Mouse (Mus musculus) CH12.LX (cell line): Measurements from ENCODE around the gene Tshb. TPM values are rescaled to one million over a fixed set of nuclear protein-coding genes. Genes with fewer than 3 reads are reported as not detected.

Source experiments
- DNase-seq: peaks from one replicate; pipeline ENCODE4 v3.0.0-alpha.2; 2013; ENCODE audit errors: extremely low read depth
- H3K27ac ChIP-seq: 2 replicates; pipeline ENCODE4 v1.5.1; 2012; ENCODE audit warnings: low read depth, mild to moderate bottlenecking, control low read depth, moderate library complexity; ENCODE audit not compliant: insufficient read depth
- H3K27me3 ChIP-seq: replicated peaks from 2 replicates; pipeline ENCODE3; 2012; ENCODE audit warnings: inconsistent platforms
- H3K36me3 ChIP-seq, 2 experiments: replicated peaks in 1 of 2; 2 replicates each; pipeline versions ENCODE3 to v1.6.1; 2012; ENCODE audit warnings: inconsistent platforms in 1 of 2, low read length in 1 of 2, mild to moderate bottlenecking in 1 of 2, mixed read lengths in 1 of 2, moderate library complexity in 1 of 2; ENCODE audit not compliant: control insufficient read depth in 1 of 2, insufficient read depth in 1 of 2
- H3K4me1 ChIP-seq, 2 experiments: 2 replicates each; pipeline ENCODE4 v1.6.1; 2012; ENCODE audit warnings: inconsistent platforms in 1 of 2, moderate library complexity in 1 of 2; ENCODE audit not compliant: insufficient read depth in 2 of 2, control insufficient read depth in 1 of 2
- H3K4me2 ChIP-seq: 2 replicates; pipeline ENCODE4 v1.6.1; 2012; ENCODE audit warnings: low read depth, mild to moderate bottlenecking, control low read depth; ENCODE audit not compliant: poor library complexity, insufficient read depth, severe bottlenecking
- H3K4me3 ChIP-seq, 3 experiments: fragments of 150-350 bp in 1 of 3; sonication (generic) in 1 of 3; replicated peaks in 1 of 3; 2 replicates each; pipeline versions ENCODE3 to v1.5.1; 2011 to 2012; ENCODE audit warnings: low read depth in 2 of 3, low read length in 2 of 3, mild to moderate bottlenecking in 2 of 3, moderate library complexity in 2 of 3, control low read depth in 1 of 3, improper control_type of control experiment in 1 of 3, inconsistent platforms in 1 of 3, mixed read lengths in 1 of 3; ENCODE audit not compliant: poor library complexity in 1 of 3
- H3K79me2 ChIP-seq: replicated peaks from 2 replicates; pipeline ENCODE4 v1.6.1; 2012; ENCODE audit warnings: mild to moderate bottlenecking, moderate library complexity; ENCODE audit not compliant: control insufficient read depth, poor library complexity, insufficient read depth, severe bottlenecking; ENCODE audit errors: extremely low read depth
- H3K9ac ChIP-seq: 2 replicates; pipeline ENCODE4 v1.6.1; 2012; ENCODE audit warnings: low read depth, mild to moderate bottlenecking, control low read depth, moderate library complexity; ENCODE audit not compliant: insufficient read depth
- H3K9me3 ChIP-seq: replicated peaks from 2 replicates; pipeline ENCODE3; 2012; ENCODE audit warnings: low read length, inconsistent platforms, mixed read lengths
- CHD2 ChIP-seq: IDR thresholded peaks from 2 replicates; pipeline ENCODE4 v1.6.1; 2011; ENCODE audit warnings: low read length, improper control_type of control experiment
- CTCF ChIP-seq, 2 experiments: IDR thresholded peaks in 1 of 2; conservative IDR thresholded peaks in 1 of 2; 2 replicates each; pipeline ENCODE4 v1.5.1; 2011 to 2012; ENCODE audit warnings: low read depth in 2 of 2, low read length in 2 of 2, improper control_type of control experiment in 1 of 2, inconsistent platforms in 1 of 2, mild to moderate bottlenecking in 1 of 2, moderate library complexity in 1 of 2
- ELF1 ChIP-seq: IDR thresholded peaks from 2 replicates; pipeline ENCODE4 v1.6.1; 2014; ENCODE audit warnings: low read depth, mild to moderate bottlenecking, inconsistent platforms, low read length, improper control_type of control experiment
- EP300 ChIP-seq: IDR thresholded peaks from 2 replicates; pipeline ENCODE4 v1.6.1; 2011; ENCODE audit warnings: low read length, improper control_type of control experiment
- GABPA ChIP-seq: IDR thresholded peaks from 2 replicates; pipeline ENCODE4 v1.6.1; 2012; ENCODE audit warnings: low read depth, low read length, improper control_type of control experiment, inconsistent platforms; ENCODE audit not compliant: insufficient replicate concordance
- IRF4 ChIP-seq: IDR thresholded peaks from 2 replicates; pipeline ENCODE4 v1.6.1; 2014; ENCODE audit warnings: low read depth, mild to moderate bottlenecking, inconsistent platforms, low read length, improper control_type of control experiment
- JUN ChIP-seq: IDR thresholded peaks from 2 replicates; pipeline ENCODE4 v1.6.1; 2011; ENCODE audit warnings: low read depth, mild to moderate bottlenecking, low read length, improper control_type of control experiment, moderate library complexity; ENCODE audit not compliant: insufficient read depth
- JUND ChIP-seq: conservative IDR thresholded peaks from 2 replicates; pipeline ENCODE4 v1.6.1; 2011; ENCODE audit warnings: low read depth, low read length, improper control_type of control experiment
- KAT2A ChIP-seq: IDR thresholded peaks from 2 replicates; pipeline ENCODE4 v1.6.1; 2012; ENCODE audit warnings: low read length, improper control_type of control experiment, inconsistent platforms; ENCODE audit not compliant: insufficient replicate concordance
- MAZ ChIP-seq: IDR thresholded peaks from 2 replicates; pipeline ENCODE4 v1.6.1; 2012; ENCODE audit warnings: low read depth, mild to moderate bottlenecking, inconsistent platforms, low read length, improper control_type of control experiment, moderate library complexity
- MEF2A ChIP-seq: IDR thresholded peaks from 2 replicates; pipeline ENCODE4 v1.6.1; 2014; ENCODE audit warnings: low read depth, mild to moderate bottlenecking, inconsistent platforms, low read length, improper control_type of control experiment, borderline replicate concordance
- MXI1 ChIP-seq: IDR thresholded peaks from 2 replicates; pipeline ENCODE4 v1.6.1; 2011; ENCODE audit warnings: mild to moderate bottlenecking, low read depth, low read length, improper control_type of control experiment
- MYC ChIP-seq: IDR thresholded peaks from 2 replicates; pipeline ENCODE4 v1.6.1; 2011; ENCODE audit warnings: low read depth, mild to moderate bottlenecking, improper control_type of control experiment, low read length
- NELFE ChIP-seq: IDR thresholded peaks from 2 replicates; pipeline ENCODE4 v1.6.1; 2011; ENCODE audit warnings: low read depth, low read length, improper control_type of control experiment
- PAX5 ChIP-seq: IDR thresholded peaks from 2 replicates; pipeline ENCODE4 v1.6.1; 2012; ENCODE audit warnings: low read length, inconsistent platforms, mixed read lengths
- POLR2A ChIP-seq: IDR thresholded peaks from 2 replicates; pipeline ENCODE4 v1.6.1; 2011; ENCODE audit warnings: low read depth, mild to moderate bottlenecking, improper control_type of control experiment, low read length
- POLR2AphosphoS2 ChIP-seq: IDR thresholded peaks from 2 replicates; pipeline ENCODE4 v1.6.1; 2011; ENCODE audit warnings: low read depth, low read length, improper control_type of control experiment
- RAD21 ChIP-seq: IDR thresholded peaks from 2 replicates; pipeline ENCODE4 v1.6.1; 2011; ENCODE audit warnings: low read depth, mild to moderate bottlenecking, low read length, improper control_type of control experiment, moderate library complexity
- RCOR1 ChIP-seq: conservative IDR thresholded peaks from 2 replicates; pipeline ENCODE4 v1.6.1; 2012; ENCODE audit warnings: low read depth, mild to moderate bottlenecking, inconsistent platforms, low read length, improper control_type of control experiment
- SIN3A ChIP-seq: IDR thresholded peaks from 2 replicates; pipeline ENCODE4 v1.6.1; 2012; ENCODE audit warnings: low read length, improper control_type of control experiment, inconsistent platforms
- USF1 ChIP-seq: IDR thresholded peaks from 2 replicates; pipeline ENCODE4 v1.6.1; 2014; ENCODE audit warnings: low read depth, mild to moderate bottlenecking, inconsistent platforms, low read length, improper control_type of control experiment
- ZKSCAN1 ChIP-seq: IDR thresholded peaks from 2 replicates; pipeline ENCODE4 v1.6.1; 2012; ENCODE audit warnings: low read depth, inconsistent platforms, low read length, improper control_type of control experiment, borderline replicate concordance
- ZMIZ1 ChIP-seq: IDR thresholded peaks from 2 replicates; pipeline ENCODE4 v1.6.1; 2012; ENCODE audit warnings: low read depth, mild to moderate bottlenecking, inconsistent platforms, low read length, improper control_type of control experiment
- ZNF384 ChIP-seq: IDR thresholded peaks from 2 replicates; pipeline ENCODE4 v1.6.1; 2012; ENCODE audit warnings: low read depth, low read length, improper control_type of control experiment, inconsistent platforms
- dilution Hi-C: fragments of 300-500 bp; cut with MboI; formaldehyde crosslinking; loops from 2 replicates; pipeline ENCODE4 v1.14.3; 2020; ENCODE audit warnings: low sequenced_read_pairs; ENCODE audit not compliant: extremely low pct_unique_long_range_greater_than_20kb, extremely low pct_ligation_motif_present
- in situ Hi-C: fragments of 300-500 bp; cut with MboI; formaldehyde crosslinking; loops from 3 replicates; pipeline ENCODE4 v1.14.3; 2019; ENCODE audit warnings: low sequenced_read_pairs, low pct_ligation_motif_present, low pct_unique_long_range_greater_than_20kb, mixed read lengths
- polyA plus RNA-seq: library from polyadenylated mRNA; unstranded; fragments of >175 nt; gene quantifications from 2 replicates; pipeline ENCODE4 v1.2.1, GENCODE M21; 2012; ENCODE audit warnings: low read depth; ENCODE audit not compliant: insufficient read length
- total RNA-seq, 2 experiments: library from RNA; depleted of rRNA; stranded (reverse); fragments of 300-350 nt in 1 of 2; fragments of >200 nt in 1 of 2; gene quantifications; 2 replicates each; pipeline ENCODE4 v1.2.3; 2012 to 2014

The Tshb gene
- total and polyA plus RNA-seq, 3 experiments: 0.19 TPM; not detected in 2

- Histone ChIP-seq H3K4me2 (no peak overlapping the region), H3K9ac (no peak overlapping the region), H3K27ac (no peak overlapping the region), H3K36me3 (peaks cover 0 to 3% of the 10 kb centered on the region in 2 experiments), H3K27me3 (no peaks in the 10 kb centered on the region), H3K9me3 (no peaks in the 10 kb centered on the region), H3K4me1 (peaks cover 16 to 47% of the 10 kb centered on the region in 2 experiments), H3K79me2 (no peaks in the 10 kb centered on the region), H3K4me3 (no peak overlapping the region)
- dilution Hi-C loops: no loop called here
- TF ChIP-seq CTCF (conservative IDR thresholded peaks at IDR 0.05 in 1 of 2, IDR thresholded peaks at IDR 0.05 in 1 of 2; ENCODE audit: low read depth in 2 of 2, low read length in 2 of 2) (no peak), MEF2A (no peak), ZMIZ1 (no peak), POLR2AphosphoS2 (no peak), POLR2A (no peak), EP300 (no peak), MXI1 (no peak), SIN3A (no peak), ZNF384 (no peak), USF1 (no peak), RAD21 (no peak), JUND (no peak), CHD2 (no peak), ZKSCAN1 (no peak), MYC (no peak), JUN (no peak)
- in situ Hi-C loops: no loop called here
- no peak for DNase-seq
These were observed 30.1 kb downstream of the Tshb start for GRCm38 (mm10) chr3:102752457-102752856.

- Histone ChIP-seq H3K79me2 (no peaks in the 10 kb centered on the region), H3K4me3 (no peak overlapping the region), H3K27ac (no peak overlapping the region), H3K4me1 (peaks cover 16 to 45% of the 10 kb centered on the region in 2 experiments), H3K9ac (no peak overlapping the region), H3K27me3 (no peaks in the 10 kb centered on the region), H3K36me3 (peaks cover 0 to 3% of the 10 kb centered on the region in 2 experiments), H3K9me3 (no peaks in the 10 kb centered on the region), H3K4me2 (no peak overlapping the region)
- dilution Hi-C loops: no loop called here
- no peak for DNase-seq
- TF ChIP-seq ELF1 (no peak), PAX5 (no peak), IRF4 (no peak), JUN (no peak), MEF2A (no peak), GABPA (no peak), ZMIZ1 (no peak), MYC (no peak), SIN3A (no peak), POLR2AphosphoS2 (no peak), CTCF (conservative IDR thresholded peaks at IDR 0.05 in 1 of 2, IDR thresholded peaks at IDR 0.05 in 1 of 2; ENCODE audit: low read depth in 2 of 2, low read length in 2 of 2) (no peak), NELFE (no peak), KAT2A (no peak), RCOR1 (no peak), MAZ (no peak)
- in situ Hi-C loops: no loop called here
These were observed 30.5 kb downstream of the Tshb start for GRCm38 (mm10) chr3:102752053-102752452.
